Mouse (Mus musculus): ENCODE results near the gene Rgs7. TPM values are rescaled to one million over a fixed set of nuclear protein-coding genes. Genes with fewer than 3 reads are reported as not detected.
A peak's percentile ranks its signal among the peaks of the same experiment; 100 is the strongest.

Rgs7 gene
- total RNA-seq (2021) = 10 to 100 TPM; 81.1 to 81.6 TPM
- long read RNA-seq, experiment 1, partial matches to known transcripts = 3 of 7 reads
- long read RNA-seq, experiment 1, other reads (novel, unspliced or antisense) = 4 of 7 reads
- long read RNA-seq, experiment 2, partial matches to known transcripts = 5 of 7 reads
- long read RNA-seq, experiment 2, other reads (novel, unspliced or antisense) = 2 of 7 reads

- peak; percentile 79 to 80 for DNase-seq (ENCODE audit: low spot score in 2 of 2)
- peak within 1 kb of the TSS; percentile 89 for H3K4me3 ChIP-seq
- peak within 1 kb of the TSS; percentile 97 for H3K27ac ChIP-seq
- TF ChIP-seq CTCF (conservative IDR thresholded peaks at IDR 0.05) = 0 out of 2 replicates have a peak, but pooled peaks have one; percentile 8
Measured at GRCm38 (mm10) chr1:175491861-175492682, at the start of gene Rgs7. Gene Rgs7, minus strand, starts transcription at chr1:175492500.

- Histone ChIP-seq H3K4me3 (no peak overlapping the region), H3K27ac (no peak overlapping the region)
- no peak for TF ChIP-seq CTCF (conservative IDR thresholded peaks at IDR 0.05)
- no peak for DNase-seq (ENCODE audit: low spot score in 2 of 2)
Measured at GRCm38 (mm10) chr1:175540700-175541099, 48.4 kb upstream of the Rgs7 start.

GRCm38 (mm10) chr1:175537321-175537720 is 45.0 kb upstream of the Rgs7 start:
- Histone ChIP-seq H3K4me3 (no peak overlapping the region), H3K27ac (no peak overlapping the region)
- TF ChIP-seq CTCF (conservative IDR thresholded peaks at IDR 0.05) = no peak
- no peak for DNase-seq (ENCODE audit: low spot score in 2 of 2)

GRCm38 (mm10) chr1:175529858-175530257 is 37.6 kb upstream of the Rgs7 start:
- TF ChIP-seq CTCF (conservative IDR thresholded peaks at IDR 0.05) = no peak
- H3K4me3 ChIP-seq = no peak overlapping the region
- DNase-seq (ENCODE audit: low spot score in 2 of 2) = no peak
- H3K27ac ChIP-seq = no peak overlapping the region

- Histone ChIP-seq H3K4me3 (no peak overlapping the region), H3K27ac (no peak overlapping the region)
- no peak for TF ChIP-seq CTCF (conservative IDR thresholded peaks at IDR 0.05)
- DNase-seq (ENCODE audit: low spot score in 2 of 2) = no peak
Measured at GRCm38 (mm10) chr1:175524626-175525294, 32.5 kb upstream of the Rgs7 start.

GRCm38 (mm10) chr1:175523572-175523971 is 31.3 kb upstream of the Rgs7 start:
- Histone ChIP-seq H3K4me3 (no peak overlapping the region), H3K27ac (no peak overlapping the region)
- no peak for TF ChIP-seq CTCF (conservative IDR thresholded peaks at IDR 0.05)
- DNase-seq (ENCODE audit: low spot score in 2 of 2) = no peak

- H3K4me3 ChIP-seq = no peak overlapping the region
- TF ChIP-seq CTCF (conservative IDR thresholded peaks at IDR 0.05) = no peak
- no peak for DNase-seq (ENCODE audit: low spot score in 2 of 2)
- H3K27ac ChIP-seq = no peak overlapping the region
Measured at GRCm38 (mm10) chr1:175514543-175514942, 22.2 kb upstream of the Rgs7 start.

GRCm38 (mm10) chr1:175512173-175512572 is 19.9 kb upstream of the Rgs7 start:
- H3K27ac ChIP-seq = no peak overlapping the region
- TF ChIP-seq CTCF (conservative IDR thresholded peaks at IDR 0.05) = no peak
- DNase-seq (ENCODE audit: low spot score in 2 of 2) = no peak
- no peak overlapping the region for H3K4me3 ChIP-seq

- H3K27ac ChIP-seq = no peak overlapping the region
- no peak for TF ChIP-seq CTCF (conservative IDR thresholded peaks at IDR 0.05)
- no peak for DNase-seq (ENCODE audit: low spot score in 2 of 2)
- no peak overlapping the region for H3K4me3 ChIP-seq
Measured at GRCm38 (mm10) chr1:175509989-175510388, 17.7 kb upstream of the Rgs7 start.

- Histone ChIP-seq H3K4me3 (peak overlapping the region; percentile 89), H3K27ac (peak overlapping the region; percentile 97)
- DNase-seq (ENCODE audit: low spot score in 2 of 2) = no peak
- TF ChIP-seq CTCF (conservative IDR thresholded peaks at IDR 0.05) = peak; percentile 46; the same call in 1 of the 2 replicates
Measured at GRCm38 (mm10) chr1:175492683-175493043, 363 bp upstream of the Rgs7 start.

GRCm38 (mm10) chr1:175491511-175491860 is 814 bp downstream of the Rgs7 start:
- TF ChIP-seq CTCF (conservative IDR thresholded peaks at IDR 0.05) = no peak
- Histone ChIP-seq H3K4me3 (peak overlapping the region; percentile 89), H3K27ac (peak overlapping the region; percentile 97)
- DNase-seq (ENCODE audit: low spot score in 2 of 2) = no peak

- no peak overlapping the region for H3K27ac ChIP-seq
- H3K4me3 ChIP-seq = no peak overlapping the region
- TF ChIP-seq CTCF (conservative IDR thresholded peaks at IDR 0.05) = no peak
- no peak for DNase-seq (ENCODE audit: low spot score in 2 of 2)
Measured at GRCm38 (mm10) chr1:175485109-175485508, 7.2 kb downstream of the Rgs7 start.

GRCm38 (mm10) chr1:175473060-175473459 is 19.2 kb downstream of the Rgs7 start:
- Histone ChIP-seq H3K4me3 (no peak overlapping the region), H3K27ac (no peak overlapping the region)
- no peak for TF ChIP-seq CTCF (conservative IDR thresholded peaks at IDR 0.05)
- no peak for DNase-seq (ENCODE audit: low spot score in 2 of 2)

All from layer of hippocampus, adult 2 months (tissue).